Mouse (Mus musculus) embryonic facial prominence, embryonic 15.5 days (tissue): ENCODE results near the gene Ddi1. TPM values are rescaled to one million over a fixed set of nuclear protein-coding genes. Genes with fewer than 3 reads are reported as not detected.
"Not testable (repeated sequence)": the region's sequence is repeated elsewhere in the genome, so short reads cannot be mapped to it uniquely, and the experiment has no call there.

Experiments
- ATAC-seq: fragments of 200-750 bp; cut with Nextera tagmentation; 2 replicates; pipeline ENCODE4 v1.8.0; 2017; ENCODE audit warnings: low read depth, moderate TSS enrichment; ENCODE audit not compliant: insufficient number of reproducible peaks, low FRiP score, low TSS enrichment
- H3K27ac ChIP-seq: fragments of 300-500 bp; sonication (generic); replicated peaks from 2 replicates; pipeline ENCODE4 v1.5.1; 2015; ENCODE audit warnings: mild to moderate bottlenecking, inconsistent platforms
- H3K27me3 ChIP-seq: fragments of 300-500 bp; sonication (generic); 2 replicates; pipeline ENCODE4 v1.6.1; 2015; ENCODE audit warnings: inconsistent platforms
- H3K36me3 ChIP-seq: fragments of 300-500 bp; sonication (generic); 2 replicates; pipeline ENCODE4 v1.6.1; 2015; ENCODE audit warnings: mild to moderate bottlenecking, inconsistent platforms
- H3K4me1 ChIP-seq: fragments of 300-500 bp; sonication (generic); 2 replicates; pipeline ENCODE4 v1.6.1; 2015; ENCODE audit warnings: inconsistent platforms
- H3K4me2 ChIP-seq: fragments of 300-500 bp; sonication (generic); replicated peaks from 2 replicates; pipeline ENCODE4 v1.6.1; 2015; ENCODE audit warnings: mild to moderate bottlenecking, inconsistent platforms
- H3K4me3 ChIP-seq: fragments of 300-500 bp; sonication (generic); replicated peaks from 2 replicates; pipeline ENCODE4 v1.5.1; 2015; ENCODE audit warnings: mild to moderate bottlenecking, inconsistent platforms
- H3K9ac ChIP-seq: fragments of 300-500 bp; sonication (generic); 2 replicates; pipeline ENCODE4 v1.6.1; 2015; ENCODE audit warnings: inconsistent platforms
- H3K9me3 ChIP-seq: fragments of 300-500 bp; sonication (generic); replicated peaks from 2 replicates; pipeline ENCODE4 v1.6.1; 2016; ENCODE audit warnings: inconsistent platforms
- WGBS: fragments of 180-500 bp; shearing (Covaris S2); methylation state at CpG from one replicate; pipeline ENCODE4 v1.1.7; 2015; 5-methylcytosine and 5-hydroxymethylcytosine counted together
- polyA plus RNA-seq: library from polyadenylated mRNA; unstranded; fragments of >200 nt; fragmentation: Nextera tagmentation; extraction: Ambion mirVana; gene quantifications from 2 replicates; pipeline ENCODE4 v1.2.1, GENCODE M21; 2015

The Ddi1 gene
- polyA plus RNA-seq, 1 experiment from 2014 or later = 0.09 TPM

DNA sequence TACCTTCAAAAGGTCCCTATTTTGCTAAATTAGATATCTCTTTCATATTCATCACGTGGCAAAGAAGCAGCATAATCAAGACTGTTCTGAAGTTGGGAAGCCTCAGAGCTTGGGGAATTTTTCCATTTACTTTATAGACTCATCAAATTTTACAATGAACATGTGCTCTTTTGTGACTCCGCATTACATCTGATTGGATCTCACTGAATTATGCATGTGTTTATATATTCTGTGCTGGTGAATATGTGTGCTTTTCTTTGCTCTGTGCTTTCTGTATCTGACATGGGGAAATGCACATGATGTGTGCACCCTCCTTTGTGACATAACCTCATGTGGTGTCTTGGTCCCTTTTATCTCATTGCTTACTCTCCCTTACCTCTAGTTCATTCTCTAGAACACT is 17.7 kb downstream of the Ddi1 start:
- Histone ChIP-seq H3K27me3 (no peaks in the 10 kb centered on the region), H3K27ac (no peak overlapping the region), H3K4me2 (no peak overlapping the region), H3K9me3 (no peaks in the 10 kb centered on the region), H3K4me1 (no peaks in the 10 kb centered on the region), H3K36me3 (no peaks in the 10 kb centered on the region), H3K4me3 (no peak overlapping the region), H3K9ac (no peak overlapping the region)
- ATAC-seq = no peak
- WGBS = 72% methylated on average over 2 of the region's 2 CpGs

DNA sequence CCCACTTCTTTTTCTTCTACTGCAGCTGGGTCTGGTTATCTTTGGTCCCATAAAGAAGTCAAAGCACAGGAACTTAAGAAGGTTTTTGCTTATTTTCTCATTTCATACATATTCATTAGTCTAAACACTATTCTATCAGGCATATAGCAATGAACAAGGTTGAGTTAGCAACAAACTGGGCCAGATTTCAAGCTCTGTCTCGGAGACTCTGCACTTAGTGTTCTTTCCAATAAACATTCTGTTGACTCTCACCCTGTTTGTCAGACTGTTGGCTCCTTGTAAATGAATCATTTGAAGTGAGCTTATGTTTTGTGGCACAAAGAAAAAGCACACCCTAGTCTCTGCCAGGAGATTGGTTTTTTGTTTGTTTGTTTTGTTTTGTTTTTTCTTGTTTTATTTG is 19.3 kb downstream of the Ddi1 start:
- Histone ChIP-seq H3K4me2 (no peak overlapping the region), H3K36me3 (no peaks in the 10 kb centered on the region), H3K9ac (no peak overlapping the region), H3K27ac (no peak overlapping the region), H3K4me3 (no peak overlapping the region), H3K4me1 (no peaks in the 10 kb centered on the region), H3K9me3 (no peaks in the 10 kb centered on the region), H3K27me3 (no peaks in the 10 kb centered on the region)
- WGBS = 58% methylated on average over 1 of the region's 1 CpGs
- ATAC-seq = no peak

DNA sequence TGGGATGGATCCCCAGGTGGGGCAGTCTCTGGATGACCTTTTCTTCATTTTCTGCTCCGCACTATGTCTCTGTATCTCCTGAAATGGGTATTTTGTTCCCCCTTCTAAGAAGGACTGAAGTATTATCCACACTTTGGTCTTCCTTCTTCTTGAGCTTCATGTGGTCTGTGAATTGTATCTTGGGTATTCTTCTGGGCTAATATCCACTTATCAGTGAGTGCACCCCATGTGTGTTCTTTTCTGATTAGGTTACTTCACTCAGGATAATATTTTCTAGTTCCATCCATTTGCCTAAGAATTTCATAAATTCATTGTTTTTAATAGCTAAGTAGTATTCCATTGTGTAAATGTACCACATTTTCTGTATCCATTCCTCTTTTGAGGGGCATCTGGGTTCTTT is 33.7 kb downstream of the Ddi1 start:
- H3K27ac ChIP-seq, H3K4me1 ChIP-seq, ATAC-seq, H3K9me3 ChIP-seq, H3K4me3 ChIP-seq, H3K27me3 ChIP-seq, H3K4me2 ChIP-seq, H3K9ac ChIP-seq, H3K36me3 ChIP-seq: not testable (repeated sequence)
- 83% methylated on average over 1 of the region's 1 CpGs for WGBS

DNA sequence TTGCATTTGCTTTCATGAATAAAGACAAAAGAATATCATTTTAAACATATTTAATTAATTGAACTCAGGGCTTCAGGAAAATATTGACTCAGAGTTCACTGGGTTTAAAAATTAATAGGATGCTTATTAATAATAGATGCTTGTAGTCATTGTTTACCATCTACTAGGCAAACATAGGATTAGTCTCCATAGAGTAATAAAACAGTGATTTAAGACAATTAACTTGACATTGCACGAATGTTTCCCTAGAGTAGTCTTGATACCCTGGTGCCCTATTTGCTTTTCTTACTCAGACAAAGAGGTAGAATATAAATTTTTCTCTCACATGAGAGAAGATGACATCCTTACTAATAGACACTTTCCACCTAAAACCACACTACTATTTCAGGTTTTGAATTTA is 52.1 kb downstream of the Ddi1 start:
- H3K9ac ChIP-seq = no peak overlapping the region
- H3K9me3 ChIP-seq = no peaks in the 10 kb centered on the region
- H3K4me1 ChIP-seq = no peaks in the 10 kb centered on the region
- WGBS = 72% methylated on average over 1 of the region's 1 CpGs
- H3K27ac ChIP-seq = no peak overlapping the region
- no peak overlapping the region for H3K4me3 ChIP-seq
- no peak for ATAC-seq
- H3K27me3 ChIP-seq = no peaks in the 10 kb centered on the region
- H3K36me3 ChIP-seq = no peaks in the 10 kb centered on the region
- H3K4me2 ChIP-seq = no peak overlapping the region

DNA sequence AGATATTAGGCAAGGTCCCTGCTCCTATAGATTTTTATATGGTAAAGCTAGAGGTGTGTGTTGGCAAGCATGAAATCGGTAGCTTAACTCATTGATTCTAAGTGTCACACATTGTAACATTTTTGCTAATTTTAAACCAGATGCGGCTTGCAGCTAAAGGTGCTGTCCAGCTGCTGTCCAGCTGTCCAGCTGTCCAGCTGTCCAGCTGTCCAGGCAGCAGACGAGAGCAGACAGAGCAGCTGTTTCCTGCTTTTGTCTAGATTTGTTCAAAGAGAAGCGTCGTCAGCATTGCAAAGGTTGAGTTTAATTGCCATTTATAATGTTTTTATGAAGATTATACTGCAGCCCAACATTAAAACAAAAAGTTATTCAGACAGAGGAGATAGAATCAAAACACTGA is 56.8 kb downstream of the Ddi1 start:
- Histone ChIP-seq H3K4me1 (no peaks in the 10 kb centered on the region), H3K27me3 (no peaks in the 10 kb centered on the region), H3K9me3 (no peaks in the 10 kb centered on the region), H3K4me3 (no peak overlapping the region), H3K27ac (no peak overlapping the region), H3K4me2 (no peak overlapping the region), H3K36me3 (no peaks in the 10 kb centered on the region), H3K9ac (no peak overlapping the region)
- no peak for ATAC-seq
- 66% methylated on average over 5 of the region's 5 CpGs for WGBS

Other genes starting within 250 kb of the Ddi1 start
- gene Pdgfd, start 101.3 kb downstream of the Ddi1 start, polyA plus RNA-seq = 5.7 and 6.5 TPM in 2 replicates